Mouse (Mus musculus) brain, embryonic 14.5 days (tissue): ENCODE data around the gene Bend4.

Experiments
- CTCF ChIP-seq: fragments of 200-500 bp; IDR thresholded peaks from 2 replicates; pipeline ENCODE4 v1.5.1; 2012; ENCODE audit warnings: inconsistent platforms, mild to moderate bottlenecking, moderate library complexity, borderline replicate concordance; ENCODE audit not compliant: insufficient read depth, insufficient read length; ENCODE audit errors: extremely low read depth
- POLR2A ChIP-seq: fragments of 200-500 bp; IDR thresholded peaks from 2 replicates; pipeline ENCODE4 v1.6.1; 2012; ENCODE audit warnings: mild to moderate bottlenecking, inconsistent platforms, borderline replicate concordance; ENCODE audit not compliant: poor library complexity, insufficient read depth, insufficient read length, severe bottlenecking; ENCODE audit errors: extremely low read depth

DNA sequence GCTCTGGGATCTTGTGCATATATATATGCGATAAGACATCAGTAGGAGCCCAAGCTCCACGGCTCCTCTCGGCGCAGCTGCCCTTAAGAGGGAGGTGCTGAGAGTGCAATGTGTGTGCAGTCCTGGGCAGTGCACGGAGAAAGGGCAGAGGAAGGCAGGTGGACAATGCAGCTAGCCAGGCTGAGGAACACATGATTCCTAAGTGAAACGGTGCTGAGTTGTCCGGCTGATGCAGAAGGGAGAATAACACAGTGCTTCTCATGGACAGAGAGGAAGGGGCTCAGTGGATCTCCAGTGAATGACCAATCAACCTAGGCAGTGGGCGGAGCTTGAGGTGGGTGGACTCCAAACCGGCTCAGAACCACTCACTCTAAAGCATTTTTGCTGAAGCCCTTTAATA is 26.5 kb downstream of the Bend4 start:
- TF ChIP-seq CTCF (no peak), POLR2A (no peak)
